Mouse (Mus musculus) C2C12 (cell line): ENCODE results near the gene Grm8.

ENCODE experiments used
- CEBPB ChIP-seq: IDR thresholded peaks from one replicate; pipeline ENCODE4 v1.6.1; 2011; ENCODE audit warnings: low read depth, mild to moderate bottlenecking, control low read depth, moderate library complexity
- CTCF ChIP-seq: IDR thresholded peaks from one replicate; pipeline ENCODE4 v1.5.1; 2011; ENCODE audit not compliant: control insufficient read depth, insufficient read depth, insufficient read length
- FOSL1 ChIP-seq: IDR thresholded peaks from one replicate; pipeline ENCODE4 v1.8.0; 2011; ENCODE audit warnings: mild to moderate bottlenecking, low read length; ENCODE audit not compliant: poor library complexity, insufficient read depth, severe bottlenecking
- MAX ChIP-seq: IDR thresholded peaks from one replicate; pipeline ENCODE4 v1.6.1; 2011; ENCODE audit warnings: mild to moderate bottlenecking, control low read depth
- MYOD1 ChIP-seq: IDR thresholded peaks from one replicate; pipeline ENCODE4 v1.6.1; 2011; ENCODE audit warnings: low read depth; ENCODE audit not compliant: control insufficient read depth, insufficient read length
- MYOG ChIP-seq: IDR thresholded peaks from one replicate; pipeline ENCODE4 v1.6.1; 2011; ENCODE audit not compliant: control insufficient read depth, insufficient read length; ENCODE audit errors: extremely low read depth
- USF1 ChIP-seq: IDR thresholded peaks from one replicate; pipeline ENCODE4 v1.6.1; 2011; ENCODE audit warnings: low read depth, mild to moderate bottlenecking, control low read depth, moderate library complexity

DNA sequence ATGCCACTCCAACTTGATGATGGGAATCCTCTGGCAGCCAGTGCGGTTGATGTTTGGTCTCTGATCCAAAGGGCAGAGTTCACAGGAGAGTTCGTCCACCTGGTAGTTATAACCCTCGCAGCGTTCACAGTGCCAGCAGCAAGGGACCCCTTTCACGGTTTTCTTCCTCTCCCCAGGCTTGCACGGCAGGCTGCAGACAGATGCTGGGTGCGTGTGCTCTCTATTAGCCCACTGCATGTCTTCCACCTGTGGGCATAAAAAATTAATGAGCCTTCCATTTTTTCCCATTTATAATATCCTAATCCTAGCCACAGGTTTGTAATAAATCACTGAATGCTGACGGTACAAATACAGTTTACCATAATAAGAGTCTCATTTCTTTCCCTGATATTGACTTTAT, 771.2 kb downstream of the Grm8 start:
- TF ChIP-seq CTCF: no peak
- TF ChIP-seq FOSL1: no peak
- no peak for TF ChIP-seq MYOD1
- TF ChIP-seq MAX: no peak
- TF ChIP-seq USF1: no peak
- no peak for TF ChIP-seq CEBPB
- TF ChIP-seq MYOG: no peak
